Mouse (Mus musculus) testis, postnatal 10 days (tissue): ENCODE data around the gene Spink4.
A peak's percentile ranks its signal among the peaks of the same experiment; 100 is the strongest.
"Not testable (repeated sequence)": the region's sequence is repeated elsewhere in the genome, so short reads cannot be mapped to it uniquely, and the experiment has no call there.

Experiments
- DNase-seq: peaks from one replicate; pipeline ENCODE4 v3.0.0; 2021; ENCODE audit warnings: low spot score

Spink4 gene

GRCm38 (mm10) chr4:40900612-40901011 is 19.2 kb upstream of the Spink4 start:
- no peak for DNase-seq

GRCm38 (mm10) chr4:40906298-40906697 is 13.6 kb upstream of the Spink4 start:
- DNase-seq, result no peak

DNA sequence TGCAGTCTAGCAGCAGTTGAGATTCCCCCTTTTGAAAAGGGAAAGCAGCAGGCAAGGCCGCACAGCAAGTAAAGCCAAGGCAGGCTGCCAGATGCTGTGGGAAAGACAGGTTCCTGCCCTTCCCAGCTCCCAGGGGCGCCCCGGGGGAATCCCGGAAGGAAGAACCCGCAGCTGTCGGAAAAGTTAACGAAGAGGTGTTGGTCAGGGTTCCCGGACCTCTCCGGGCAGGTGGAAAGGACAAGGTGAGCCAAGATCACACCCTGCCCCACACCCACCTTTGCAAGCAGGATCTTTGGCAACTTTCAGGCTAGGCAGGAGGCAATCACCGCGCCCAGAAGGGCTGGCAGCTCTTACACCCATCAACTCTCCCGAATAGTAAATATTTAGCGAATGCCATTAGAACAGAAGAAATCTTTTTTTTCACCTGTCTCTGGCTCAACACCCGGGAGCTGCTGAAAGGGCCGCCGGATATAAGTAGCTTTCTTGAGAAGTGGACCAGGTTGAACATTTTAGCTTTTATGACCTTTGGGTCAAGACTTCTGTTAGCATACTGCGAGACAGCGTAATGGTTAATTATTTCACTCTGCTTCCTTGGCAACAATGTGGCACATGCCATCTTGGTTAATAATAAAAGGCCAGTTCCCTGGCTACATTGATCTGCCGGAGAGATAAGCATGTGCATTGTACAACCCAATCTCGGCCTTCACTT is 11.4 kb upstream of the Spink4 start:
- DNase-seq, result peak; percentile 78

GRCm38 (mm10) chr4:40914287-40914867 is 5.5 kb upstream of the Spink4 start:
- DNase-seq, result no peak

DNA sequence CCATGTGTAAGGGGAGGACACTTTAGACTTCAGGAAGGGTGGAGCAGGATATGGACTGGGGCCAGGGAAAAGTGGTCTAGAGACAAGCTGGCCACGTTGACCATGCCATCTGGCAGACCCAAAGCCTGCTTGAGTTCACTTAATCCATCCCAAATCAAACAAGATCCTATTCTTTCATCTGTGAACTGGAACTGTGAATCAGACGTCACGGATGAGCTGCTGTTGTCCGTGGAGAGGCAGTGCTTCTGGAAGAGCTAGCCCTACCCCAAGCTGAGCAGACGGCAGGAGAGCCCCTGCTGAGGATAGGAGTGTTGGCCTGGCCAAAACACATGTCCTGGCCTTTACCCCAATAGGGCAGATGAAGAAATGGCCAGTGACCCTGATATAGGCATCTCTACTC is 3.9 kb upstream of the Spink4 start:
- no peak for DNase-seq

GRCm38 (mm10) chr4:40916592-40917155 is 3.2 kb upstream of the Spink4 start:
- no peak for DNase-seq

DNA sequence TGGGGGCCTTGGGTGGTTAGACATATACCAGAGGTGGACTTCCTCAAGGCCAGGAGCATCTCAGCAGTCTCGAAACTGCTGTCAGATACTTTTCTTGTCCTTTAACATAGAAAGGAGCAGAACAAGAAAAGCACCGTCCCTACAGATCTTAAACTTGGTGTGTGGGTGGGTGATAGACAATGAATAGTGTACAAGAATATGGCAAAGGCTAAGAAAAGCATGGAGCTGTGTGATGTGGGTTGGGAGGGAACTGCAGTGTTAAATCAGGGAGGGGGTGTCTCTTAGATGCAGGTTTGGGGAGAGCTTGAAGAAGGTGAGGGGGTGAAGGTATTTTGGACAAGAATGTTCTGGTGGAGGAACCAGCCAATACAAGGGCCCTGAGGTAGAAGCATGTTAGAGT is 724 bp downstream of the Spink4 start:
- no peak for DNase-seq

DNA sequence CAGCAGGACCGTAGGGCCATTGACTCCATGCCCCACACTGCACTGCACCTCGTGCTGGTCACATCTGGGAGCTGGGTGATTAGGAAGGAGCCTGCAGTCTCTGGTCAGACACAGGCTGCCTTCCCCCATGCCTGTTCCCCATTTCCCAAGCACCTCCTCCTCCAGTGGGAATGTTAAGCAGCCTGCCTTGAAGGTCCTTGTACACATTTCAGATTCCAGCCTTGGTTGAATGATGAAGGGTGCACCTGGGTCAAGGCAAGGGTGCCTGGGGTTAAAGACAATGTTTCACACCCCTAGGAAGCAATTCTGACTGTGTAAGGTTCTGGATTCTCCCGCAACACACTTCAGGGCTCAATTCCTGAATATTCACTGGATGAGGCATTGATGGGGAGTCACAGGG is 1.4 kb downstream of the Spink4 start:
- no peak for DNase-seq

DNA sequence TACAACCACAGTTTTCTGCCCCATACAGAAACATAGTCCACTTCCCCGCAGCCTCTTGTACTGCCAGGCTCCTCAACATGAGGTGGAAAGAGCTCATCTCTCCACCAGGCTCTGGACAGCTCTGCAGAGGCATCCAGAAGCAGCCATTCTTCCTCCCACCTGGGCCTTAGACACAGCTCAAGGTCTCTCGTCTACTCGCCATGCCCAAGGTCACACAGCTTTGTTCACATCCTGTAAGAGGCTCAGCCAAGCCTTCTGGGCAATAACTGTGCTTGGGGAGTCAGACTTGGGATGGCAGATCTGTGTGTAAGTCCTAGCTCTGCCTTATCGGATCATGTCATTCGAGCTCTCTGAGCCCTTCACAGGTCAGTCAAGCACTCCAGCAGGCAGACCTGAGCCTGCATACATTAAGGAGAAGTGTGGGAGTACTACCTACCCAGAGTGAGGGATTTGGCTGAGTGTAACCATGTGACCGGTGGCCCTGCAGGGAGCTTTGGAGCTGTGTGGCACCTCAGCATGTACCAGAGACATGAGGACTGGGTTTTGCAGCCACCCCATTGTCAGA is 3.3 kb downstream of the Spink4 start:
- DNase-seq, result no peak

- no peak for DNase-seq
Measured at GRCm38 (mm10) chr4:40925568-40925967, 5.7 kb downstream of the Spink4 start.

GRCm38 (mm10) chr4:40929046-40929445 is 9.2 kb downstream of the Spink4 start:
- DNase-seq, result no peak

GRCm38 (mm10) chr4:40933694-40934093 is 13.8 kb downstream of the Spink4 start:
- DNase-seq, result no peak

- DNase-seq, result not testable (repeated sequence)
Measured at GRCm38 (mm10) chr4:40934369-40934768, 14.5 kb downstream of the Spink4 start.

GRCm38 (mm10) chr4:40936175-40936839 is 16.5 kb downstream of the Spink4 start:
- DNase-seq, result no peak

DNA sequence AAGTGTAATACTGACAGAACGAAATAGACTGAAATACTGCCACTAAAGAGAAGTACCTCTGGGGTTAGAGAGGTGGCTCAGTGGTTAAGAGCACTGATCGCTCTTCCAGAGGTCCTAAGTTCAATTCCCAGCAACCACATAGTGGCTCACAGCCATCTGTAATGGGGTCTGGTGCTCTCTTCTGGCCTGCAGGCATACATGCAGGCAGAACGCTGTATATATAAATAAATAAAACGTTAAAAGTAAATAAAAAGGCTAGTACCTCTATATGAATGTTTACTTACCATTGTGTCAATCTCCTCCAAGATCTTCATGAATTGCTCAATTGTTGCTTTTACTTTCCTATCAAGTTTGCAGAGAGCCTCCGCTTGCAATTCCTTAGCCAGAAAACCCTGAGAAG is 18.9 kb downstream of the Spink4 start:
- no peak for DNase-seq

DNA sequence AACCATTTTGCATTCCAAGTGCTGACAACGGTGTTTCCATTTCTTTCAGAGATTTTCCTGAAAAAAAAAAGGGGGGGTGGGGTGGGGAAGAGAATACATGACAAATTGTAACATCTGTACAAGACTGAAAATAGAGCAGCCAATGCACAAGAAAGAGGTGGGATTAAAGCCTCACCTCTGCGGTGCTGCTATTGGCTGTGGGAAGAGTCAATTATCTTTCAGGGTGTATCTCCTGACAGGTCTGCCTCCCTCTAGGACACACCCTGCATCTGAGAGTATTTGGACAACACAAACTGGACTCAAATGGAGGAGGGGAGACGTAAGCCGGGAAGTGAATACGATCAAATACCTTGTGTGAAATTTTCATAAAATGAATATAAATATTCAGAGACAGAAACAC is 23.8 kb downstream of the Spink4 start:
- no peak for DNase-seq

GRCm38 (mm10) chr4:40946516-40947121 is 26.8 kb downstream of the Spink4 start:
- DNase-seq, result no peak

- no peak for DNase-seq
Measured at GRCm38 (mm10) chr4:40947565-40948159, 27.8 kb downstream of the Spink4 start.

- DNase-seq, result peak; percentile 100
Measured at GRCm38 (mm10) chr4:40948160-40948708, 28.4 kb downstream of the Spink4 start, which contains the start of the genes Bag1 and Chmp5. Gene Bag1, minus strand, starts transcription at chr4:40948294. Gene Chmp5, plus strand, starts transcription at chr4:40948407.

DNA sequence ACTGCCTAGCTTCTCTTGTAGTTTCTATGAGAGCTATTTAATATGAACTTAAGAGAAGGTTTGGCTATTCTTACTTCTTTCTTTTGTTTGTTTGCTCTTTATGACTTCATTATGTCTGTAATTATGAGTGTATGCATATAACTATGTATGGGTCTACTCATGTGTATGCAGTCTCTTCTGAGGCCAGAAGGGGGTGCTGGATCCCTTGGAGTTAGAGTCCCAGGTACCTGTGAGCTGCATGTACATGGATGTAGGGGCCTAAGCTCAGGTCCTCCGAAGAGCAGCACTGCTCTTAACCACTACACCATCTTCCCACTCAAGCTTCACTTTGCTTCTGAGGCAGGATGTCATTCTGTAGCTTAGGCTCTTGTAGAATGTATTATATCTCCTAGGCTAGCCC is 33.7 kb downstream of the Spink4 start:
- DNase-seq, result peak; percentile 54

DNA sequence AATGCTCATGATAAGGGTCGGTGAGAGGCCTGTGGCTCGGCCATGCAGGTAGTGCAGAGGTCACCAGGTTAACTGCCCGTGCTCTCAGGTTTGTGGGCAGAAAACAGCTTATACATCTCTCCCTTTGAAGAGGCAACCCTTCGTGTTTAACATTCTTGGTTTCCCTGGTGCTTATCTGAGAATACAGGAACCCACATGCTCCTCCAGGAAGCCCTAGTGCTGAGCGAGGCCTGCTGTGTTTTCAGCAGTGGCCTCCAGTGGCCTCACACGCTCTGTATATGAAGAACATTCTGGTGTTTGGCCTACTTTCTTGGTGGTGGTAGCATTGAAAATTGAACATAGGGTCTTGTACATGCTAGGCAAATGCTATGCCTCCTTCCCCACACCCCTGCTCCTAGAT is 36.1 kb downstream of the Spink4 start:
- no peak for DNase-seq
